Mouse (Mus musculus): ENCODE results near the gene Hdac4. TPM values are rescaled to one million over a fixed set of nuclear protein-coding genes. Genes with fewer than 3 reads are reported as not detected.

Hdac4 gene
- polyA plus RNA-seq, 1 experiment from 2014 or later: 20.3 TPM

DNA sequence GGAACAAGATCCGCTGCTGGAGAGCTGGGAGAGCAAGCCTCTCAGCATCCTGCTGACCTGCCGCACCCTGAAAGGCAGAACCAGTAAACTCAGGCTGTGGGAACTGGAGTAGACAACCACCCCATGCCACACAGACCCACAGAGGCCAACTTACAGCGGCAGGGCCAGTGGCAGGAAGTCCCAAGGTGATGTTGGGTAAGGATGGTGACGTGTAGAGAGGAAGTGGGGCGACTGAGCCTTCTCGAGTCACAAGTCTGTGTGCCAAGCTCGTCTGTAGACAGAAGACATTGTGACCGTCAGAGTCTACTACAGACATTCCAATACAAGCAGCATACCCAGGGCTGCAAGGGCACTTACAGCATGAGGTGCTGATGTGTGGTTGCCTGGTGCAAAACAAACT is 211.0 kb downstream of the Hdac4 start:
- peaks cover 28% of the 10 kb centered on the region for H3K36me3 ChIP-seq (ENCODE audit: control insufficient read depth, insufficient read depth, low read length)
- H3K27ac ChIP-seq (ENCODE audit: low read length): no peak overlapping the region
- H3K4me3 ChIP-seq (ENCODE audit: low read depth, low read length): no peak overlapping the region
- no peak for ATAC-seq (ENCODE audit: insufficient number of reproducible peaks, insufficient read depth, low FRiP score, low read depth)
- no peaks in the 10 kb centered on the region for H3K9me3 ChIP-seq (ENCODE audit: control insufficient read depth, low read depth, low read length)
- H3K4me2 ChIP-seq (replicated peaks; ENCODE audit: low read depth, low read length): no peak overlapping the region
- H3K27me3 ChIP-seq (ENCODE audit: control insufficient read depth, insufficient read depth, low read length): no peaks in the 10 kb centered on the region
- no peaks in the 10 kb centered on the region for H3K4me1 ChIP-seq (ENCODE audit: control insufficient read depth, insufficient read depth, low read length)
- 87% methylated on average over 8 of the region's 8 CpGs for WGBS
- no peak overlapping the region for H3K9ac ChIP-seq (replicated peaks; ENCODE audit: low read depth, low read length)

DNA sequence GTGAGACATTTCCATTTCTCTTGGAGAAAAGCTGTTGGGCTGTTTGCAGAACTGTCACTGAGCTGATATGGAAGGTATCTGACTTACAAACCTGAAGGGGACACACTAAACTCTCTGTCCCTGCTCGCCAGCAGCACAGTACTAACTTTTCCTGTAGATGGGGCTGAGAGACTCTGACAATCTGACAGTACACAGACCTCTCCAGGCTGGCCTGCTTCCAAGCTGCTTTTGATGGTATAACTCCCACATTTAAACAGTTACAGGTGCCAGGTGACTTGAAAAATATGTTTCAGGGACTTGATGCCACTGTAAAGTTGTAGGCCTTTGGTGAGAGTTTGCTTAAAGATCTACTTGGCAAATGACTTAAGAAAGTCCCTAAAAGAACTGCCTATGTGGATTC is 214.1 kb downstream of the Hdac4 start:
- ATAC-seq (ENCODE audit: insufficient number of reproducible peaks, insufficient read depth, low FRiP score, low read depth): no peak
- Histone ChIP-seq H3K36me3 (ENCODE audit: control insufficient read depth, insufficient read depth, low read length) (peaks cover 22% of the 10 kb centered on the region), H3K27ac (ENCODE audit: low read length) (no peak overlapping the region), H3K9me3 (ENCODE audit: control insufficient read depth, low read depth, low read length) (no peaks in the 10 kb centered on the region), H3K4me3 (ENCODE audit: low read depth, low read length) (no peak overlapping the region), H3K4me1 (ENCODE audit: control insufficient read depth, insufficient read depth, low read length) (no peaks in the 10 kb centered on the region), H3K9ac (replicated peaks; ENCODE audit: low read depth, low read length) (no peak overlapping the region), H3K27me3 (ENCODE audit: control insufficient read depth, insufficient read depth, low read length) (no peaks in the 10 kb centered on the region), H3K4me2 (replicated peaks; ENCODE audit: low read depth, low read length) (no peak overlapping the region)
- WGBS: 42% methylated on average over 1 of the region's 1 CpGs

DNA sequence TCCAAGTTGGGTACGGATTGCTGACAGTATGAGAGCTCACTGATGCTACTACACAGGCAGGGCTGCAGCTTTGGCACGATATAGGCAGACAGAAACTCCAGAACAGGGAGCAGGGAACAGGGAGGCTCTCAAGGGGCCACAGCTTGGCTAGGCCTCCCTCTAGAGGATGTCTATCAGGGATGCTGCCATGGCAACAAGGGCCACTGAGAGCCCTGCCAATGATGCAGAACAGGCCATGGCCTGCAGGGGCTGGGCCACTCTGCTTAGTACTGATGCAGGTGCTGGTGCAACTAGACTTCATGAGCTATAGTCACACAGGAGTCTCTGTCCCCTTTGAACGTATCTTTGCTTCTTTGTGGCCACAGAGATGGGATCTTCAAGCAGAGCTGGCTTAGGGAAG is 217.1 kb downstream of the Hdac4 start:
- no peaks in the 10 kb centered on the region for H3K27me3 ChIP-seq (ENCODE audit: control insufficient read depth, insufficient read depth, low read length)
- peaks cover 20% of the 10 kb centered on the region for H3K36me3 ChIP-seq (ENCODE audit: control insufficient read depth, insufficient read depth, low read length)
- no peak overlapping the region for H3K4me2 ChIP-seq (replicated peaks; ENCODE audit: low read depth, low read length)
- H3K9ac ChIP-seq (replicated peaks; ENCODE audit: low read depth, low read length): no peak overlapping the region
- ATAC-seq (ENCODE audit: insufficient number of reproducible peaks, insufficient read depth, low FRiP score, low read depth): no peak
- no peaks in the 10 kb centered on the region for H3K9me3 ChIP-seq (ENCODE audit: control insufficient read depth, low read depth, low read length)
- 77% methylated on average over 3 of the region's 3 CpGs for WGBS
- H3K4me1 ChIP-seq (ENCODE audit: control insufficient read depth, insufficient read depth, low read length): no peaks in the 10 kb centered on the region
- H3K27ac ChIP-seq (ENCODE audit: low read length): no peak overlapping the region
- no peak overlapping the region for H3K4me3 ChIP-seq (ENCODE audit: low read depth, low read length)

DNA sequence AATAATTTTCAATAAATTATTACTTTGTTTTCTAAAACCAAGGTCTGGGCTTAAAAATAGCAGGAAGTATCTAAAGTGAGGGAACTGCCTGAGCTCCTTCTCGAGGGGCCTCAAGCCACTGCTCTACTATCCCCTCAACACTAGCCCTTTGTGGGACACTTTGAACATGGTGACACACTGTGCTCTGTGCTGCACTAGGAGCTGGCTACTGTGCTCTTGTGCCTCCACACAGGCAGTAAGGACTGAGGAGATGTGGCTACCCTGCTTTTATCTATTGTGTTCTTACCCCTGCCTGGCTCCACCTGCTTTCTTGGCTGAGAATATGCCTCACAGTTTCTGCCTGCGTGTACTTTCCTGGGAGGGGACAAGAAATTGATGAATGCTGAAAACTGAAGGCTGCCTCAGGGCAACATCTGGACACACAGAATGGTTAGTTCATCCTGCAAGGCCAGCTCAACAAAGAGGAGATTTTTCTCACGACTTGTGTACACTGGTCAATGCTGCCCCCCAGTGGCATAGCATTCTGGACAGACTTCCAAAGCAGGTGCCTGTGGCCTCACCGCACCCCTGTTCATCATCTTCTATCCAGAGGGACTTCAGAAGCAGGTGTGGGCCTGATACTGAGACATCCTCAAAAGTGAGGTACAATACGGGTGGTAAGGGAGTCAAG is 226.7 kb downstream of the Hdac4 start:
- H3K36me3 ChIP-seq (ENCODE audit: control insufficient read depth, insufficient read depth, low read length): peaks cover 37% of the 10 kb centered on the region
- no peak overlapping the region for H3K9ac ChIP-seq (replicated peaks; ENCODE audit: low read depth, low read length)
- no peak for ATAC-seq (ENCODE audit: insufficient number of reproducible peaks, insufficient read depth, low FRiP score, low read depth)
- no peaks in the 10 kb centered on the region for H3K27me3 ChIP-seq (ENCODE audit: control insufficient read depth, insufficient read depth, low read length)
- no peak overlapping the region for H3K27ac ChIP-seq (ENCODE audit: low read length)
- no peaks in the 10 kb centered on the region for H3K4me1 ChIP-seq (ENCODE audit: control insufficient read depth, insufficient read depth, low read length)
- WGBS: 54% methylated on average over 5 of the region's 5 CpGs
- no peaks in the 10 kb centered on the region for H3K9me3 ChIP-seq (ENCODE audit: control insufficient read depth, low read depth, low read length)
- H3K4me3 ChIP-seq (ENCODE audit: low read depth, low read length): no peak overlapping the region
- no peak overlapping the region for H3K4me2 ChIP-seq (replicated peaks; ENCODE audit: low read depth, low read length)

DNA sequence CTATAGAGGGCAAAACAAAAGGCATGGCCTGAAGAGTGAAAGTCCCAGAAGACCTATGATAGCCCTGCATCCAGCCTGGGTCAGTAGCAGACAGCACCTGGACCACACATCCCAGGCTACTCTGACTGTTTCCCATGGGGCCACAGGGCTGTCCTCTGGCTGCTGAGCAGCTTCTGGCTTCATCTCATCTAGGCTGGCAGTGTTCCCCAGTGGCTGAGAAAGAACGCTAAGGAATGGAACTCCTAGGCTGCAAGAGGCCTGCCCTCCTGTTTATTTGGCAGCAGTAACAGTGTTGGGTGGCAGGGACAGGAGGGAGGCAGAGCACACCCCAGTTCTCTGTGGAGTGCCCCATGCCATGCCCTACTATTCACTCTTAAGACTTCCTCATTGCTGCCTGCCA is 228.5 kb downstream of the Hdac4 start:
- H3K4me3 ChIP-seq (ENCODE audit: low read depth, low read length): no peak overlapping the region
- no peak overlapping the region for H3K9ac ChIP-seq (replicated peaks; ENCODE audit: low read depth, low read length)
- H3K4me2 ChIP-seq (replicated peaks; ENCODE audit: low read depth, low read length): no peak overlapping the region
- no peaks in the 10 kb centered on the region for H3K27me3 ChIP-seq (ENCODE audit: control insufficient read depth, insufficient read depth, low read length)
- H3K27ac ChIP-seq (ENCODE audit: low read length): no peak overlapping the region
- no peaks in the 10 kb centered on the region for H3K9me3 ChIP-seq (ENCODE audit: control insufficient read depth, low read depth, low read length)
- 100% methylated on average over 1 of the region's 1 CpGs for WGBS
- ATAC-seq (ENCODE audit: insufficient number of reproducible peaks, insufficient read depth, low FRiP score, low read depth): no peak
- H3K4me1 ChIP-seq (ENCODE audit: control insufficient read depth, insufficient read depth, low read length): no peaks in the 10 kb centered on the region
- H3K36me3 ChIP-seq (ENCODE audit: control insufficient read depth, insufficient read depth, low read length): peaks cover 37% of the 10 kb centered on the region

DNA sequence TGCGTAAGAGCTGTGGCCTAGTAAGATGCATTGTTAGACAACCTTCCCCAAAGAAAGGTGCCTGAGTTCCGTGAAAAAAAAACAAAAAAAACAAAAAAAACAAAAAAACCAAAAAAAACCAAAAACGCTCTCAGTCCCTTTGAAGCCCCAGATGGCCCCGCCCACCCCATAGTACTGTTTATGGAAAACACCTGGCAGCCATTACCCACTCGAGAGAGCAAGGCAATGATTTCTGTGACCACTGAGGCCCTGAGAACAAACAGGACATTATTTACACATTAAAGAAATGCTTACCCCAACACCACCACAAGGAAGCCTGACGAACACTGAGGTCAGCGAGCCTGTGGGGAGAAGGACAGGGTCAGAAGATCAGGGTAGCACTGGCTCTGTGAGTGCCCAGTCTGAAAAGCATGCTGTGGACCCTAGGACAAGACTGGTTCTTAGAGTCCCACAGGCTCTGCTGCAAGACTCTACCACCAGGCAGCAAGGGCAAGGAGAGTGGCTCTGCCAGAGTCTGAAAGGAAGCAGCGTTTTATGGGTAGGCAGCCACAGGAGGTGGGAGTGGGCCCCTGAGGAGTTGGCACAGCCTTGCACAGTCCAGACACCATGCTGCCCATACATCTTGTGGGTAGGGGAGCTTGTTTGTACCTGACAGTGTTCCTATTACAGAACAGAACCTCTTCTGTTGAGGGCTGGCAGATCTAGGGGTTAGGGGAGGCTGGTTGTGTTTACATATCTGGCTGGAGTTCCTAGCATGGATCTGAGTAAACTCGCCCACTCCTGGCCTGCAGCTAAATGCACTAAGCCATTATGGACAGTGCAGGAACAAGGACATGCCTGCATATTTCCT is 230.8 kb downstream of the Hdac4 start:
- no peaks in the 10 kb centered on the region for H3K4me1 ChIP-seq (ENCODE audit: control insufficient read depth, insufficient read depth, low read length)
- peaks cover 40% of the 10 kb centered on the region for H3K36me3 ChIP-seq (ENCODE audit: control insufficient read depth, insufficient read depth, low read length)
- H3K27ac ChIP-seq (ENCODE audit: low read length): no peak overlapping the region
- H3K9me3 ChIP-seq (ENCODE audit: control insufficient read depth, low read depth, low read length): no peaks in the 10 kb centered on the region
- WGBS: 70% methylated on average over 9 of the region's 9 CpGs
- H3K9ac ChIP-seq (replicated peaks; ENCODE audit: low read depth, low read length): no peak overlapping the region
- H3K4me2 ChIP-seq (replicated peaks; ENCODE audit: low read depth, low read length): no peak overlapping the region
- H3K4me3 ChIP-seq (ENCODE audit: low read depth, low read length): no peak overlapping the region
- no peak for ATAC-seq (ENCODE audit: insufficient number of reproducible peaks, insufficient read depth, low FRiP score, low read depth)
- H3K27me3 ChIP-seq (ENCODE audit: control insufficient read depth, insufficient read depth, low read length): no peaks in the 10 kb centered on the region

DNA sequence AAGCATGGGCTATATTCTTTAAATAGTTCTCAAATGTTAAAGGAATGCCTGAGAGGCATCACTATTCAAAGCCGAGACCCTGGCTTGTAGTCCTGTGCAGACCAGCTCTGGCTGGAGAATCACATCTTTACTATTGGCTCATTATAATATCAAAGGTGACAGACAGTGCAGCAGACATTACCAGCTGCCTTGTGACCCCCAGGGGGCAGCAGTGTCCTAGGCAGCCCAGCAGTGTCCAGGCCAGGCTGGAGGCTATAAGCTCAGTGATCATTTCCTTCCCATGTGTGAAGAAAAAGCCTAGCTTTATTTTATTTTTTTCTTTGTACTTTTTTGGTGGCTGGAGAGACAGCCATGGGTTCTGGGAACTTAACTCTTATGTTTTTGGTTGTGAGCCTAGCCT is 233.2 kb downstream of the Hdac4 start:
- Histone ChIP-seq H3K4me1 (ENCODE audit: control insufficient read depth, insufficient read depth, low read length) (no peaks in the 10 kb centered on the region), H3K27ac (ENCODE audit: low read length) (no peak overlapping the region), H3K9me3 (ENCODE audit: control insufficient read depth, low read depth, low read length) (no peaks in the 10 kb centered on the region), H3K9ac (replicated peaks; ENCODE audit: low read depth, low read length) (no peak overlapping the region), H3K4me2 (replicated peaks; ENCODE audit: low read depth, low read length) (no peak overlapping the region), H3K4me3 (ENCODE audit: low read depth, low read length) (no peak overlapping the region), H3K36me3 (ENCODE audit: control insufficient read depth, insufficient read depth, low read length) (peaks cover 41% of the 10 kb centered on the region), H3K27me3 (ENCODE audit: control insufficient read depth, insufficient read depth, low read length) (no peaks in the 10 kb centered on the region)
- WGBS: 63% methylated on average over 1 of the region's 1 CpGs
- no peak for ATAC-seq (ENCODE audit: insufficient number of reproducible peaks, insufficient read depth, low FRiP score, low read depth)

DNA sequence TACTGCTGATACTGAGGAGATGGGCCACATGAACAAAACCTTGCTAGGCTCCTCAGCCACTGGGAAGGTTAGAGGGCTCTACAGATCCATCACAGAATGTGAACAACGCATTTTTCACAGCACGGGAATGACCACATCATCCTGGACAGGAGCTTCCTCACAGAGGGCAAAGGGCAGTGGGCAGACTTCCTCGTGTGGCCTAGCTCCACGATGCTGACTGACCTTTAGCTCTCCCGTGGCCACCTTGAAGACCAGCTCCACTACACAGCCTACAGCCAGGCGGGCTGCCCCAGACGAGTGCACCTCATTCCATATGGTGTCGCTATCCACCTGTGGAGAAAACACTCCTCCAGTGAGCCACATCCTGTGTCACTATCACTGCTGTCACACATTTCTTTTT is 234.3 kb downstream of the Hdac4 start:
- no peaks in the 10 kb centered on the region for H3K4me1 ChIP-seq (ENCODE audit: control insufficient read depth, insufficient read depth, low read length)
- ATAC-seq (ENCODE audit: insufficient number of reproducible peaks, insufficient read depth, low FRiP score, low read depth): no peak

More for the DNA sequence above, 234.3 kb downstream of the Hdac4 start:
- peaks cover 37% of the 10 kb centered on the region for H3K36me3 ChIP-seq (ENCODE audit: control insufficient read depth, insufficient read depth, low read length)
- H3K4me2 ChIP-seq (replicated peaks; ENCODE audit: low read depth, low read length): no peak overlapping the region
- WGBS: 72% methylated on average over 8 of the region's 8 CpGs
- H3K27me3 ChIP-seq (ENCODE audit: control insufficient read depth, insufficient read depth, low read length): no peaks in the 10 kb centered on the region
- H3K4me3 ChIP-seq (ENCODE audit: low read depth, low read length): no peak overlapping the region
- no peak overlapping the region for H3K9ac ChIP-seq (replicated peaks; ENCODE audit: low read depth, low read length)
- no peaks in the 10 kb centered on the region for H3K9me3 ChIP-seq (ENCODE audit: control insufficient read depth, low read depth, low read length)
- H3K27ac ChIP-seq (ENCODE audit: low read length): no peak overlapping the region

Measured in stomach, embryonic 14.5 days (tissue).